Mouse (Mus musculus) CD8-positive naive resting alpha-beta T cell, adult 2 months (primary cell): ENCODE results near the gene Rbfox3.

Experiments
- DNase-seq, 2 experiments: peaks; one replicate each; pipeline ENCODE4 v3.0.0; 2022; ENCODE audit warnings: low read depth in 2 of 2, low spot score in 2 of 2

Rbfox3 gene

DNA sequence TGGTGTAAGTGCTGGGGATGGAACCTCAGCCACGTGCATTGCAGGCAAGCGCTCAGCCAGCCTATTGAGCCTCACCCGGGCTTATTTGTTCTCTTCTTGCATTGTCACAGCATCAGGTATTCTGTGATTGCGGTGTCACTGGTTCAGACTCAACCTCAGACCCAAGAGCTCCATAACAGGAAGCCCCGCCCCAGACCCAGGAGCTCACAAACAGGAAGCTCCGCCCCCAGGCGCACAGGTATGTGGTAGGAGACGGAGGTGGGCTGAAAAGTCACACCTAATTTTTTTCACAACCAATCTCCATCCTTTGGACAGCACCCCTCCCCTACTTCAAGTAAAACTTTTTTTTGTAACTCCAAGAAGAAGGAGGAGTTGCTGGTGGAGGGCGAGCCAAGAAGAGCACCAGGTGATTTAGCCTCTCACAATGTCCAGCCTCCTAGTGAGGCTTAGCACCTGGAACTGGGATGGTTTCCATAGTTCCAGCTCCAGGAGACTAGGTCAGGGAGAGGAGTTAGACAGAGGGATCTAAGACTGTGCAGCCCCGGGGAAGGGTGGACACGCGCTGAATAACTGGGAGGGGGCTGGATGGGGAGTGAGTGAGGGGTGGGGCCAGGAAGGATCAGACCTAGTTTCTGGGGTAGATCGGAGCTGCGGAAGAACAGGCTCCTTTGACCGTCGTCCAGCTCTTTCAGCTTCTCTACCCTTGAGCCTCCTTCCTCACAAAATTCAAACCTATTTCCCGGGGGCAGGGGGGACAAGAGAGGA lies 302.0 kb downstream of the Rbfox3 start:
- no peak for DNase-seq

DNA sequence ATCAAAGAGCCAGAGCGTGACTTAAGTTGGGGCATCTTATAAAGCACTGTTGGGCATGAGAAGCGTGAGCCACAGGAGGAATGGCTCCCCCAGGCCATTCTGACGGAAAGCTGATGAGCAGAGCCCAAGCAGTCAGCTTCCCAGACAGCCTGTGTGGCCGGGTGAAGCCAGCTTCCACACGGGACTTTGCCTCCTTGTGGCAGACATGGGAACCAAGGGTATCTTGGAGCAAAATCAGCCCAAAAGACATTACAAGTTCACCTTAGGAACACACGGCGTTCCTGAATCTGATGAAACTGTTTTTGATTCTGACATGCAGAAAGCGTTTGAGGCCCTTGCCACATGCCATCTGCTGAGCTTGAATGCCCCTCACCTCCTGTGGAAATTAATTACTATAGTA lies 303.5 kb downstream of the Rbfox3 start:
- no peak for DNase-seq

DNA sequence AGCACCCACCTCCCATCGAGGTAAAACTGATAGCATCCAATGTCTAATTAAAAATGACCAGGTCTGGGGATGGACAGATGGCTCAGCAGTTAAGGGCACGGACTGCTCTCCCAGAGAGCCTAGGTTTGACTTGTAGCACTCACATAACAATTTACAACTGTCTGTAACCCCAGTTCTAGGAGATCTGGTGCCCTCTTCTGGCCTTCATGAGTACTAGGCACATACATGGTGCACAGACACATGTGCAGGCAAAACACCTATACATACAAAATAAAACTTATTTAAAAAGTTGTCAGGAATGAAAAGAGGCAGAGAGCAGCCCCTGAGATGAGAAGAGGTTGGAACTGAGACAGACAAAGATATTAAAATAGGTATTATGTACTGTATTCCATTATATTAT lies 305.8 kb downstream of the Rbfox3 start:
- DNase-seq, result no peak

DNA sequence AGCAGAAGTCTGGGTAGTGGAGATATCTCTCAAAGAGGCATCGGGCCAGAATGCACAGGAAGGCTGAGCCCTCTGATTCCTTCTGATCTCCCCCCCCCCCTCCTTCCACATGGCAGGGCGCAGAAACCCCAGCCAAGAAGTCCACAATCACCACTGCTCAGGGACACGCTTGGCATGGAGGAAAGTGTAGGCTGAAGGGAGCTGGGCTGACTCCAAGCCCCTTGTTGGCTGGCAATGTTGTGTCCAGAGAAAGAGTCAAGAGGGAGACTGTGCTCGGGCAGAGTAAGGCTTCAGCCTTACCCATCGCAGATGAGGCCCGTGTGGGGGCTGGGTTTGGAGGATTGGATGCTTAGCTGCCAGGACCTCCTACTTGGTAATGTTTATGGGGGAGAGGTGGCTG lies 307.2 kb downstream of the Rbfox3 start:
- DNase-seq, result no peak

DNA sequence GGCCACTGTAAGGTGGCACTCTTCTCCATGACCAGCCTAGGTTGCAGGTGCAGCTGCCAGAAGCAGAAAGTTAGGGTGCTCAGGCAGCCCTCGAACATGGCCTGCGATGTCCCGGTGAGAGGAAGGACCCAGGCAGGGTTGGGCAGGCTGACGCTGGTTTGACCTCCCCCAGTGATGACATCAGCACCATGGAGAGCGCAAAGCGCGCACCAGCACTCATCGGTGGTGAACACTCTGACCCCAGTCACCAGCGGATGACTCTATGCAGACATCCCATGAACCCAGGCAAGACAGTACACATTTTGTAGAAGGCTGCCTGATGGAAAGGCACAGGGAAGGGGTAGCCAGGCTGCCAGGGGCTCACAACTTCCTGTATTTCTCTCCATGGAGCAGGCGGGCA lies 308.3 kb downstream of the Rbfox3 start:
- DNase-seq, result no peak

DNA sequence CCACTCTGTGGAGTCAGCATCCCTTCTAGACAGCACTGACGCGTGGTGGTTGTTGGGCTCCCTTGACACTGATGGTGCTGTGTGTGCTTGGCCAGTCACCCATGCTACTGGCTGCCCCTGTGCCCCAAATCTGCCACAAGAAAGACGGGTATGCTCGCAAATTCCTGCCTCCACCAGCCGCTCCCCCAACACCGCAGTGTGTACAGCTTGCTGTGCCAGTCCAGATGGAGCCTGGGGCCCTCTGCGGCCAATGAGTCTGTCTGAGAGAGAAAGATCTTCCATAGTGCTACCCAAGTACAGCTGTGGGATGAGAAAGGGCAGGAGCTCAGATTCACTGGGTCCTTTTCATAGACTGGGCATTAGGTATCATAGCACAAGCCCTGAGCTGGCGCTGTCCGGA lies 309.9 kb downstream of the Rbfox3 start:
- no peak for DNase-seq

DNA sequence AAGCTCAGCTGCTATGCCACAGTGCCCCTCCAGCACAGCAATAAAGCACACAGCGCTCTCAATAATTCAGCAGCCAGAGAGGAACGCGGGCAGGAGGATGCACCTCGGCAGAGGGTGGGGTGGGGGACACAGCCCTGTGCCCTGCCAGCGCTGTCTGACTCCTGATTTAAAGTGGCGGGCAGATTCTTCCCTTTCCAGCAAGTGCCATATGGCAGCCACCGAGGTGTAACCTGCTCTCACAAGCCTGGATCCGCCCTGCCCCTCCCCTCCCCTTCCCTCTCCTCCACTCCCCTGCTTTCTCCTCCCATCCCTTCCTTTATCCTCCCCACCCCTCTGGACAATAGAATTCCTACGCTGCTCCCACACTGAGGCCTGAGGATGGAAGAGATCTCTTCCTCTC lies 311.2 kb downstream of the Rbfox3 start:
- DNase-seq, result no peak

DNA sequence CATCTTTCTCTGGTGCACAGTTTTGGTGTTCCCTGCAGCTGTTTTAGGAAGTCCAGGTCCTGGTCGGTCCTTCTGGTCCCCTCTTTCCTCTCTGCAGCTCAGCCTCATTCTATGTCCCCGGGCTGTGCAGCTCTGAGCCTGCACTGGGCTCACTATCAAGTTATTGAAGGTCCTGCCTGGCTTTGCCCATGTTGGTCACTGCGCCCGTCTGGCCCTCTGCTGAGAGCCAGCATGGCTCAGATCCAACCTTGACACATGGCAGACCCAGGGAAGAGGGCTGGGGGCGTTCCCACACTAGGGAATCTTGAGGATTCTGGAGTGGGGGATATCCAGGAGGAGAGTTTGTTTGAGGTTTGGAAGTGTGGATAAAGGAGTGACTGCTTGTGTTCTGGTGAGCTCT lies 312.7 kb downstream of the Rbfox3 start:
- DNase-seq, result no peak

DNA sequence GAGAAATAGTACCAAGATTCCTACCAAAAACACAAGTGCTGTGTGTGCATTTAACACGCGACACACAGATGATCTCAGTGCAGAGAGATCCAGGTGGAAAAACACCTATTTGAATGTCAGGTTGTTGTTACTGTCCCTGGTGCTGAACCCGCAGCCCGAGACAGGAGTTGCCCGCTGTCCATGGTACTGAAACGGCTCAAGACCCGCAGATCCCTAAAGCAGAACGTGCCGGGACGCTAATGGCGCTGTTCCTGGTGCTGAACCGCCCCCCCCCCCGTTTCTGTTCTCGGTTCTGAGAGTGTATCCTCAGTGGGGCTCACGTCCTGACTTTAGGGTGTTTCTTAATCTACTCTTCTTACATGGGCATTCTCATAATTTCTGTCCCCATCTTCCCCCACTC lies 326.6 kb downstream of the Rbfox3 start:
- no peak for DNase-seq

DNA sequence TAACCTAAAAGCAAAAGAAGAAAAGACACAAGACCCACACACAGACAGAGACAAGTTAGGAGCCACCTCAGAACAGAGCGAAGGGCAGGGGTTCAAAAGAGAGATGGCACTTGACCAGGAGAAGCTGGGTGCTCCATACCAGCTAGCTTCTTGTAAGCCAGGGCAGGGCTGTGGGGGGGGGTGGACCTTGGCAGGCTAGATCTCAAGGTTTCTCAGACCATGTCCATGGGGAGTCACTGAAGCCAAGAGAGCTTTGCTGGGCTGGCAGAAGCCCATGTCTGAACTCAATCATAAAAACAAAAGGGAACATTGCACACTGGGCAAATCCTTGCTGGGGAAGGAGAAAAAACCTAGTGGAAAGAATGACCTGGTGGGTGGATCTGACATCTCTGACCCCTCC lies 327.4 kb downstream of the Rbfox3 start:
- DNase-seq, result no peak

DNA sequence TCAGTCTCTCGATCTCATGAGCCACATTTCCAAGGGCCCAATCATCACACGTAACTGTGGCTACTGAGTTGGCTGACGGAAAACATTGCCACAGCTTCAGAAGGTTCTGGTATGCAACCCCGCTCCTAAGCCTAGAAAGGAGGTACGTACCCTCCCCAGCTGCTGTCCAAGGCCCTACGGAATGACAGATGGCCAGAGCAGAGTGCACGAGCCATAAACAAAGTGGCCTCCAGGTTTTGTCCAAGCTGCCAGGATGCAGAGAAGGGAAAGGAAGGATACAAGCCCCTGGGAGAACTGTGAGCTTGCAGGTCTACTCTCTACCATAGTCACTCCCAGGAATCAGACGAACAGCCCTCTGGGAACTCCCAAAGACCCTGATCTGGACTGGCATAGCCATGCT lies 327.8 kb downstream of the Rbfox3 start:
- no peak for DNase-seq

DNA sequence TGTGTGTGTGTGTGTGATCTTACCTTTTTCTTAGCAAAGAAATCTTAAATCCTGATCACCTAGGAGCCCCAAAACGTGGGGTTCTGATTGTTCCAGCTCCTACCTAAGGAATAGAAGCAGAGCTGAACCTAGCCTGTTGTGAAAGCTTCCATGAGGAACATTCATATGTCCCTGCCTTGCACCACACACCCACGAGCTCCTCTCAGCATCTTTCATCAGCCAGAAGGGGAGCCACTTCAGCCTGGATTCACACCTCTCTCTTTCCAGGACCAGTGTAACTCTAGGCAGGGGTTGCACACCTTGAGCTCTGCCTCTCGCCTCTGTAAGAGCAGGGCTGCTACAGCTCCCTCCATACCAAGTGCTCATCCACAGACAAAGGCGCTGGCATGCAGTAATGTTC lies 330.4 kb downstream of the Rbfox3 start:
- DNase-seq, result no peak

DNA sequence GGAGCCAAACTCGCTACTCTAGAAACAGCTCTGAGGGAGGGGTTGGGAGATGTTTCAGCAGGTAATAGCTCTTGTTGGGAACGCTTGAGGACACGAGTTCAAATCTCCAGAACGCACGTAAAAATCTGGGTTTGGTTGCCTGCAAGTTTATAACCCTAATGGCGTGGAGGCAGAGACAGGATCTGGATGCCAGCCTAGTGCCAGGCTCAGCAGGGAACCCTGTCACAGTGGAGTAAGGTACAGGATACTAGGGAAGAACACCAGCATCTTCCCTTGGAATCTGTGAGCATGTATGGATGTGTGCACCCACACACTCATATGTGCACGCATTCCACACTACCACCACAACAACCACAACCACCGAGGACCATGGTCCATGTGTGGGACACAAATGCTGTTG lies 331.8 kb downstream of the Rbfox3 start:
- no peak for DNase-seq

DNA sequence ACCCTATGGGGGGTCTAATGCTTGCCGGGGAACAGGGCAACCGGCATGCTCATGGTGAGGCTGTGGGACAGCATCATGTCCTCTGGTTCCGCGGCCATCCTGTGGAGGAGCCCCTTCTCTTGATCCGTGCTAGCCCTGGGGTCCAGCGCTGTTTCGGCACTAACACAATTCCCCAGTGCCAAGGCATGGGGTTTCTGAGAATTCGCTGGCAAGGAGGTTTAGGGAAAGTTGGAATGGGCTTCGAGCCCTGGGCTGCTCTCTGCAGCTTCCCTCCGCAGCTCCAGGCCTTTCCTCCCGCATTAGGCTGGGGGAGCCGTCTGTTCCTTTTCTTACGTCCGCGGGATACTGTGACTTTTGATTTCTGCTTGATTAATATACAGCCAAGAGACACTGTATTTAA lies 334.1 kb downstream of the Rbfox3 start:
- DNase-seq, result no peak

DNA sequence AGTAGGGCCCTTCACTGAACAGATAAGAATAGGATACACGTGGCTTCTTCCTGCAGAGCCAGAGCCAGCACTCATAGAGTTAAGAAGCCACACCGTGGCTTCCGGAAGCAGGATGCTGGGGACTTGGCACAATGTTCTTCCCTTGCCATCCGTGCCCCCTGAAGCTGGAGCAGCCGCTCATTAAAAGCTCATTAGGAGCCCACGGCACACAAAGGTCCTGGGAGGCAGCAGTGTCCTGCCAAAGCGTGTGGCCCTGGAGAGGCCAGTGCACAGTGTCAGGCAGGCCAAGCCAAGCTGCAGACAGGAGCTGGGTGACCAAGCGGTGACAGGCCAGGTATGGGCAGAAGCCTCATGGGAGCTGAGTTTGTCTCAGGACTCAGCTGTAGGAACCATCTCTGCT lies 334.8 kb downstream of the Rbfox3 start:
- no peak for DNase-seq

DNA sequence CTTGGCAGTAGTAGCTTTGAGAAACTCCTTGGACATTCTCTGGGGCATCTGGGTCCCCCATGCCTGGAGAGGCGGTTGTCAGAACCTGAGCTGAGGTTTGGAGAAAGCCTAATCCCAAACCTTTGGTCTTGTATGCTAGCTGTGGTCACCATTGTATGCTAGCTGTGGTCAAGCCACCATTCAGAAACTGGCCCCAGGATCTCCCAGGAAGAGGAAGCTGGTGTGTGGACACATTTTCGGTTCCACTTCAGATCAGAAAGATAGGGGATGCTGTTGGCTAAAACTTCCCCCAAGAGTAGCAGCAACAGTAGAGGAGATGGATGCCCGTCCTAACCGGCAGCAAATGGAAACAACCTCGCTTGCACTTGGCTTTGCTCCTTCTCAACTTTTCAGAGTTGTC lies 337.0 kb downstream of the Rbfox3 start:
- DNase-seq, result no peak

DNA sequence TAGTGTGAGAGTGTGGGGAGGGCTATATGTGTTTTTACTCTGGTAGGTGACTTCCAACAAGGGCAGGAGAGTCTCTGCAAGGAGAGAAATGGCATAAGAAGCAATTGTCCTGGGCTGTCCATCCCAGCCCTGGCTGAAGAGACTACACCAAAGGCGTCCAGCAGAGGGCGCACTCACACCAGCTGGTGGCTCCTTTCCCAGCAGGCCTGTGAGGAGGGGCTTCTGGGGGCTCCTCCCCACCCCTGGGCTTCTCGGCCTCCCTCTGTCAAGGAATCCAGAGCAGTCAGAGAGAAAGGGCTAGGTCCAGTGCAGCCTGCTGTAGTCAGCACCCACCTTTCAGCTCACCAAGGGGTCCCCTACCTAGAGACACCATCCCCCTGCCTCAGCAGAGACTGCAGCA lies 337.8 kb downstream of the Rbfox3 start:
- DNase-seq, result peak in 1 of 2 experiments; percentile 3

DNA sequence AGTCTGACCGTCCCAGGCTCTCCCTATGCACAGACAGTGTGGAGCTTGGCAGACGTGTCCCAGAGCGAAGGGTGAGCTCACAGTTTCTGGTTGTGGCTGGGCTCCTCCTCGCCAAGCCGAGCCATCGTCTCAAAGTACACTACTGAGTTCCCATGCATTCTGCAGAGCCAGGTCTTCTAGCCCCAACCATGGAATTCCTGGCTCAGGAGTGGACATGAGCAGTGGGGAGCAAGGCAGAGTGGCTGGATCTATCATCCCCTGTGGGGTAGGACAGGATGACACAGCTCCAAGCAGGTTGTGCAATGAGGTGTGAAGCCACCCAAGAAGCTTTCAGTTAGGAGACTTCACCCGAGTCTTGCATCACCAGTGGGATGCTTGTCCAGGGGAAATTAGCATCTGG lies 338.4 kb downstream of the Rbfox3 start:
- DNase-seq, result no peak

DNA sequence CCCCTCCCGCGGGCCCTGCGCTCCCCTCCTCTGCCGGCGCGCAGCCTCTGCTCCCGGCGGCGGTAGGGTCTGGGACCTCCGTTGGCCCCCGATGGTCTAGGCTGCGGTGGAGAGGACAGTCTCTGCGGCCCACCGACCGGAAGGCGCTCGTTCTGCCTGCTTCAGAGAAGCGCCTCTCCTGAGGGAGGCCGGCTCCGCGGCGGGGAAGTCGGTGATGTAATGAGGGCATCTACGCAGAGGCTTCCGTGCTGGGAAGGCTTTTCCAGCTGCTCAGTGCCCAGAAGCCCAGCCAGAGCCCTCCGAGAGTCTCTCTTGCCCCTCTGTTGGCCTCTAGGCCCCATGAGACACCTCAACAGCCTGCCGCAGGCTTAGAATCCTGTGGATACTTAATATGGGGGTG lies 341.2 kb downstream of the Rbfox3 start:
- DNase-seq, result no peak

DNA sequence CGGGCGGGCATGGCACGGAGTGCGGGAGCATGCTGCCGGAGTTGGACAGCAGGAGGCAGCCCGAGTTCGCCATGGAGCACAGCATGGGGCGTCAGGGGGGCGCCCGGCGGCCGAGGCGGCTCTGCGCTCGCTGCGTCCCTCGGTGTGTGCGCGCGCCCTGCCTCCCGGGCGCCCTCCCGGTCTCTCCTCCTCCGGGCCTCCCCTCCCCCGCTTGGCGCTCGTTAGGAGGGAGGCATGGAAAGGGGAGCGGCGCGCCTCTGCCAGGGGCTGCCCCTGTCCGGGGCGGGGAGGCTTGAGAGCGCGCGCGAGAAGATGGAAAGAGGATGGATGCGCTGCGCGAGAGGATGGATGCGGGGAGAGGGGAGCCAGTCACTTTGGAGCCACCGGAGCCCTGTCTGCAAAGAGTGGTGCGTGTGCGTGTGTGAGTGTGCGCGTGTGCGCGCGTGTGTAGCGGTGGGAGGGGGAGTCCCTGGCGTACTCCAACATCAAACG lies 341.8 kb downstream of the Rbfox3 start:
- DNase-seq, result no peak

DNA sequence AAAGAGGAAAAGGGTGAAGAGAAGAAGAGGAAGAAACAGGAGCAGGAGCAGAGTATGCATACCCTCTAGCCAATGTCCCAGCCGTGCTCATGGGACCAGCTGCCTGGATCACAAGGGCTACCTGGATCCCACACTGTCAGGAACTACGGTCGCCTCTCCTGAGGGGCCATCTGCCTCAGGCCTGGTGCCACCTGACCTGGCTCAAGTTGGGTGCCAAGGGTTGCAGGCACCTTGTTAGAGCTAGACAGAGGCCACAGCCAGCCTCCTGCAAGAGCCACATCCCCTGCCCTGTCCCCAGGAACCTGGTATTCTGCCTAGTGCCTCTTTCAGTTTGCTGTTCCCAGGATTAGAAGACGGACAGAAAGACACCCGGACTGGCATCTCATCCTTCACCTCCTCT lies 347.5 kb downstream of the Rbfox3 start:
- no peak for DNase-seq

DNA sequence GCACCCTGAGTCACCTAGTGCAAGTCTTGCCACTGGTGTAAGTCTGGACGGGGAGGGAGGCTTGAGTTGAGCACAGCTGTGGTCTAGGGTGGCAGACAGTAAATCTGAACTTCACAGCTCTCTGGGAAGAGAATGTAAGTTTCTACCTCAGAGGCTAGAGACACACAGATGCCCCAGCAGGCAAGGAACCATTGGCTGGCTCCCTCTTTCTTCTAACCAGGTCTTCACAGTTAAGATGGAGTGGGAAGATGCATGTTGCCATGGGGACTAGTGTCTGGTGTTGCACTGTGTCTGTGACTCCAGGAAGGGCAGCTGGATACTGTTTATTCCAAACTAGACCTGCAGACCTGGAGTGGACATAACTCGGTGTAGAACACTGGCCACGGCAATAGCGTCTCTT lies 348.6 kb downstream of the Rbfox3 start:
- DNase-seq, result no peak

DNA sequence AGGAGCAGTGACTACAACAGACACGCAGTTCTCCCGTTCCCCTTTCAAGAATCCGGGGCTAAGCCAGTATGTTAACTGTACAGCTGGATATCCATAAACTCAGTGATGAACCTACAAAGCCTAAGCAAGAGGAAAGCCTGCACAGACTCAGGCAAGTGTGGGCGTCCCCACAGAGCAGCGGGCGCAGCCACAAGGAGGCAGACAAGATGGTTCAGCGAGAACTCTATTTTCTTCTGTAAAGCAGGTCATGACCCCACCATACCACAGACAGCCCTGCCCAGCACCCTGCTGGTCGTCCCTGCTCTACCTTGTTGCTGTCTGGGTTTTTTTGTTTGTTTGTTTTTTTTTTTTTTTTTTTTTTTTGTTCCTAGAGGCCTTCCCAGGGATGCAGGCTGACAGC lies 353.2 kb downstream of the Rbfox3 start:
- DNase-seq, result no peak
